Mouse (Mus musculus) MEL (cell line): ENCODE results near the gene Gm10643. TPM values are rescaled to one million over a fixed set of nuclear protein-coding genes. Genes with fewer than 3 reads are reported as not detected.

Experiments used
- DNase-seq: peaks from one replicate; pipeline ENCODE4 v3.0.0; 2011; ENCODE audit warnings: low read depth, low spot score
- H3K27ac ChIP-seq: 2 replicates; pipeline ENCODE4 v1.5.1; 2012; ENCODE audit warnings: low read depth, mild to moderate bottlenecking, control low read depth, low read length, moderate library complexity; ENCODE audit not compliant: control insufficient read depth
- H3K27me3 ChIP-seq, 2 experiments: fragments of 150-350 bp in 1 of 2; sonication (generic) in 1 of 2; 2 replicates each; pipeline ENCODE4 v1.6.1; 2012; ENCODE audit warnings: low read length in 2 of 2, mild to moderate bottlenecking in 2 of 2, improper control_type of control experiment in 1 of 2, moderate library complexity in 1 of 2; ENCODE audit not compliant: insufficient read depth in 2 of 2, control insufficient read depth in 1 of 2
- H3K36me3 ChIP-seq, 2 experiments: 2 replicates each; pipeline ENCODE4 v1.6.1; 2012 to 2014; ENCODE audit warnings: low read length in 2 of 2, improper control_type of control experiment in 1 of 2, inconsistent platforms in 1 of 2, mild to moderate bottlenecking in 1 of 2; ENCODE audit not compliant: insufficient read depth in 2 of 2, control insufficient read depth in 1 of 2
- H3K4me1 ChIP-seq, 2 experiments: fragments of 150-350 bp in 1 of 2; sonication (generic) in 1 of 2; 2 replicates each; pipeline ENCODE4 v1.6.1; 2012; ENCODE audit warnings: low read length in 2 of 2, improper control_type of control experiment in 1 of 2, mild to moderate bottlenecking in 1 of 2; ENCODE audit not compliant: insufficient read depth in 2 of 2, control insufficient read depth in 1 of 2
- H3K4me3 ChIP-seq, 2 experiments: fragments of 150-350 bp in 1 of 2; sonication (generic) in 1 of 2; 2 replicates each; pipeline ENCODE4 v1.5.1; 2012; ENCODE audit warnings: low read depth in 2 of 2, low read length in 2 of 2, mild to moderate bottlenecking in 2 of 2, moderate library complexity in 2 of 2, control low read depth in 1 of 2, improper control_type of control experiment in 1 of 2; ENCODE audit not compliant: control insufficient read depth in 1 of 2, insufficient read depth in 1 of 2
- H3K79me2 ChIP-seq: 2 replicates; pipeline ENCODE4 v1.6.1; 2012; ENCODE audit warnings: mild to moderate bottlenecking, low read length, moderate library complexity; ENCODE audit not compliant: control insufficient read depth, poor library complexity, insufficient read depth
- H3K9ac ChIP-seq: 2 replicates; pipeline ENCODE4 v1.6.1; 2012; ENCODE audit warnings: low read depth, mild to moderate bottlenecking, control low read depth, low read length, moderate library complexity; ENCODE audit not compliant: control insufficient read depth, poor library complexity, severe bottlenecking
- H3K9me3 ChIP-seq: fragments of 150-350 bp; sonication (generic); replicated peaks from 2 replicates; pipeline ENCODE4 v1.6.1; 2012; ENCODE audit warnings: mild to moderate bottlenecking, low read length, improper control_type of control experiment, moderate library complexity; ENCODE audit not compliant: insufficient read depth
- CHD1 ChIP-seq: IDR thresholded peaks from 2 replicates; pipeline ENCODE4 v1.6.1; 2012; ENCODE audit warnings: low read depth, mild to moderate bottlenecking, inconsistent platforms, low read length, improper control_type of control experiment
- E2F4 ChIP-seq: IDR thresholded peaks from 2 replicates; pipeline ENCODE4 v1.6.1; 2011; ENCODE audit warnings: low read depth, low read length, improper control_type of control experiment, borderline replicate concordance
- EP300 ChIP-seq, 2 experiments: IDR thresholded peaks; 2 replicates each; pipeline ENCODE4 v1.6.1; 2011; ENCODE audit warnings: improper control_type of control experiment in 2 of 2, low read length in 2 of 2, low read depth in 1 of 2, mild to moderate bottlenecking in 1 of 2
- ETS1 ChIP-seq: IDR thresholded peaks from 2 replicates; pipeline ENCODE4 v1.6.1; 2012; ENCODE audit warnings: low read depth, mild to moderate bottlenecking, inconsistent platforms, low read length, improper control_type of control experiment, moderate library complexity
- HCFC1 ChIP-seq: IDR thresholded peaks from 2 replicates; pipeline ENCODE4 v1.6.1; 2012; ENCODE audit warnings: low read depth, mild to moderate bottlenecking, inconsistent platforms, low read length, improper control_type of control experiment, moderate library complexity
- JUND ChIP-seq: IDR thresholded peaks from 2 replicates; pipeline ENCODE4 v1.6.1; 2011; ENCODE audit warnings: low read depth, mild to moderate bottlenecking, improper control_type of control experiment, low read length
- MAFK ChIP-seq: IDR thresholded peaks from 2 replicates; pipeline ENCODE4 v1.6.1; 2011; ENCODE audit warnings: low read depth, mild to moderate bottlenecking, low read length, improper control_type of control experiment, borderline replicate concordance
- MAZ ChIP-seq: IDR thresholded peaks from 2 replicates; pipeline ENCODE4 v1.6.1; 2012; ENCODE audit warnings: low read depth, mild to moderate bottlenecking, inconsistent platforms, low read length, improper control_type of control experiment
- MEF2A ChIP-seq: IDR thresholded peaks from 2 replicates; pipeline ENCODE4 v1.6.1; 2014; ENCODE audit warnings: low read depth, mild to moderate bottlenecking, inconsistent platforms, low read length, improper control_type of control experiment; ENCODE audit not compliant: poor library complexity, insufficient replicate concordance, severe bottlenecking; ENCODE audit errors: extremely low read depth
- MYC ChIP-seq: IDR thresholded peaks from 2 replicates; pipeline ENCODE4 v1.6.1; 2011; ENCODE audit warnings: low read depth, mild to moderate bottlenecking, low read length, improper control_type of control experiment, moderate library complexity
- RCOR1 ChIP-seq: IDR thresholded peaks from 2 replicates; pipeline ENCODE4 v1.6.1; 2012; ENCODE audit warnings: low read depth, mild to moderate bottlenecking, inconsistent platforms, low read length, improper control_type of control experiment
- SIN3A ChIP-seq: IDR thresholded peaks from 2 replicates; pipeline ENCODE4 v1.6.1; 2012; ENCODE audit warnings: low read length, improper control_type of control experiment, inconsistent platforms
- TBP ChIP-seq: IDR thresholded peaks from 2 replicates; pipeline ENCODE4 v1.8.0; 2011; ENCODE audit warnings: low read depth, low read length, improper control_type of control experiment
- USF1 ChIP-seq: IDR thresholded peaks from 2 replicates; pipeline ENCODE4 v1.6.1; 2014; ENCODE audit warnings: low read depth, mild to moderate bottlenecking, inconsistent platforms, low read length, improper control_type of control experiment, moderate library complexity
- USF2 ChIP-seq, 2 experiments: IDR thresholded peaks; 2 replicates each; pipeline ENCODE4 v1.6.1; 2011 to 2012; ENCODE audit warnings: improper control_type of control experiment in 2 of 2, low read length in 2 of 2, borderline replicate concordance in 1 of 2, inconsistent platforms in 1 of 2, low read depth in 1 of 2, mild to moderate bottlenecking in 1 of 2; ENCODE audit not compliant: insufficient read depth in 1 of 2
- ZC3H11A ChIP-seq: IDR thresholded peaks from 2 replicates; pipeline ENCODE4 v1.6.1; 2012; ENCODE audit warnings: low read depth, mild to moderate bottlenecking, inconsistent platforms, low read length, improper control_type of control experiment
- polyA plus RNA-seq, 2 experiments: library from polyadenylated mRNA; stranded (reverse) in 1 of 2; unstranded in 1 of 2; fragments of >175 nt in 1 of 2; fragments of >200 nt in 1 of 2; gene quantifications; 2 replicates each; pipeline versions ENCODE4 v1.2.1 to v1.2.4; 2012; ENCODE audit warnings: low replicate concordance in 2 of 2, low read depth in 1 of 2; ENCODE audit not compliant: insufficient read length in 2 of 2, insufficient read depth in 1 of 2, missing spikeins in 1 of 2
- total RNA-seq: library from RNA; depleted of rRNA; stranded (reverse); fragments of 300-350 nt; gene quantifications from 2 replicates; pipeline ENCODE4 v1.2.3, GENCODE M21; 2012

The Gm10643 gene
- total and polyA plus RNA-seq, 3 experiments, result 0.23 to 0.28 TPM; not detected in 1

DNA sequence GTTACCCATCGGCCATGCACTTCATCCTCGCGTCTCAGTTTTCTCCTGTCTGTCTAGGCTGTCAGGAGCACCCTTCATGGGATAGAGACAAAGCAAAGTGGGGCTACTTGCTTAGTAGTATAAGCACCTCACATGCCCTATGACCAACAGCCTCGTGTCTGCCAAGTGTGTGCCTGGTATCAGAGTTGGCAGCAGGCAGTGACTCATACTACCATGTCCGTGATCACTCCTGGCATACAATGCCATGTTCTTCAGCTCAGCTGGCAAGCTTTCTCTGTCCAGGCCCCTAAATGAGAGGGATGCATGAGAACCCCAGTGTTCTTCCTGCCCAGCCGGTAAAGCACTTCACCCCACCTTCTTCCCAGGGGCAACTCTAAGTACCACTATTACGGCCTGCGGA is 25.6 kb upstream of the Gm10643 start:
- H3K27ac ChIP-seq, result no peak overlapping the region
- no peaks in the 10 kb centered on the region for H3K27me3 ChIP-seq
- DNase-seq, result no peak
- no peak for TF ChIP-seq SIN3A
- H3K9ac ChIP-seq, result no peak overlapping the region
- no peaks in the 10 kb centered on the region for H3K4me1 ChIP-seq
- no peaks in the 10 kb centered on the region for H3K9me3 ChIP-seq
- no peaks in the 10 kb centered on the region for H3K36me3 ChIP-seq
- H3K79me2 ChIP-seq, result no peaks in the 10 kb centered on the region
- no peak overlapping the region for H3K4me3 ChIP-seq

GRCm38 (mm10) chr8:84089277-84089676 is 24.3 kb upstream of the Gm10643 start:
- Histone ChIP-seq H3K4me3 (no peak overlapping the region), H3K9ac (no peak overlapping the region), H3K79me2 (no peaks in the 10 kb centered on the region), H3K4me1 (no peaks in the 10 kb centered on the region), H3K9me3 (no peaks in the 10 kb centered on the region), H3K27me3 (no peaks in the 10 kb centered on the region), H3K27ac (no peak overlapping the region), H3K36me3 (no peaks in the 10 kb centered on the region)
- no peak for DNase-seq
- no peak for TF ChIP-seq MYC
- TF ChIP-seq JUND, result no peak
- no peak for TF ChIP-seq HCFC1
- TF ChIP-seq ZC3H11A, result no peak
- no peak for TF ChIP-seq USF2 (IDR thresholded peaks at IDR 0.05; ENCODE audit: borderline replicate concordance in 1 of 2, insufficient read depth in 1 of 2, low read depth in 1 of 2, low read length in 2 of 2)
- TF ChIP-seq EP300 (IDR thresholded peaks at IDR 0.05; ENCODE audit: low read depth in 1 of 2, low read length in 2 of 2), result no peak
- no peak for TF ChIP-seq MAFK
- no peak for TF ChIP-seq MAZ
- no peak for TF ChIP-seq MEF2A
- no peak for TF ChIP-seq TBP
- no peak for TF ChIP-seq RCOR1
- TF ChIP-seq USF1, result no peak
- no peak for TF ChIP-seq E2F4
- no peak for TF ChIP-seq SIN3A
- TF ChIP-seq CHD1, result no peak
- no peak for TF ChIP-seq ETS1
